ENCODE assay signal across 24 mouse cellular contexts in genomic region chr15:99872543-99872942, GRCm38 (mm10). TPM values are rescaled to one million over a fixed set of nuclear protein-coding genes. Genes with fewer than 3 reads are reported as not detected.
DNase-seq lines count a peak whose midpoint lies in the region; ATAC-seq and TF ChIP-seq lines count a peak whose summit lies in the region.
"Had no signal": no experiment of that assay in that cellular context is flagged by ENCODE, and none has a peak within 500 bp of the region (broad histone marks: within the 10 kb centered on the region; RNA-seq: fewer than 3 reads in every experiment).

No protein-coding gene starts in this region.

- peak overlapping the region; percentile 54 for H3K4me2 ChIP-seq in intestine, postnatal 0 days (replicated peaks; ENCODE audit: low read depth)
- H3K4me2 ChIP-seq: forebrain, embryonic 13.5 days; heart, embryonic 11.5 days; hindbrain, embryonic 14.5 days; midbrain, embryonic 13.5 days had no signal

- H3K9ac ChIP-seq in heart, adult 2 months (ENCODE audit: low read depth, low read length): no peak overlapping the region
- H3K9ac ChIP-seq in intestine, postnatal 0 days (ENCODE audit: low read depth, low read length): no peak overlapping the region
- H3K9ac ChIP-seq: forebrain, embryonic 13.5 days; hindbrain, embryonic 14.5 days; liver, embryonic 14.5 days; midbrain, embryonic 13.5 days had no signal

- H3K27me3 ChIP-seq in heart, adult 2 months (ENCODE audit: control insufficient read depth, insufficient read depth, low read length): no peaks in the 10 kb centered on the region
- H3K27me3 ChIP-seq in intestine, postnatal 0 days (replicated peaks; ENCODE audit: control insufficient read depth, insufficient read depth, low read length): no peaks in the 10 kb centered on the region
- H3K27me3 ChIP-seq: forebrain, embryonic 13.5 days; midbrain, embryonic 13.5 days had no signal

- no peaks in the 10 kb centered on the region for H3K9me3 ChIP-seq in intestine, postnatal 0 days (ENCODE audit: control insufficient read depth)
- H3K9me3 ChIP-seq: forebrain, embryonic 13.5 days; midbrain, embryonic 13.5 days had no signal

- no peak overlapping the region for H3K4me3 ChIP-seq in heart, adult 2 months
- peak overlapping the region; percentile 20 for H3K4me3 ChIP-seq in intestine, postnatal 0 days (ENCODE audit: low read depth, low read length)
- no peak overlapping the region for H3K4me3 ChIP-seq in layer of hippocampus, adult 2 months
- H3K4me3 ChIP-seq: forebrain, embryonic 13.5 days; midbrain, embryonic 13.5 days had no signal

- no peak for TF ChIP-seq POLR2A in heart, adult 2 months (IDR thresholded peaks at IDR 0.05; ENCODE audit: insufficient read depth, low read depth, low read length)

- ATAC-seq in intestine, postnatal 0 days: no peak
- ATAC-seq: forebrain, embryonic 13.5 days; midbrain, embryonic 13.5 days had no signal

- intact Hi-C loops in heart, adult 2 months (cut with DNase I): no loop called here
- intact Hi-C loops in heart, postnatal 36 days (cut with DNase I): no loop called here

- H3K36me3 ChIP-seq in heart, adult 2 months (ENCODE audit: control insufficient read depth, insufficient read depth, low read length): no peaks in the 10 kb centered on the region
- H3K36me3 ChIP-seq in intestine, postnatal 0 days (ENCODE audit: control insufficient read depth, insufficient read depth): no peaks in the 10 kb centered on the region
- H3K36me3 ChIP-seq: midbrain, embryonic 13.5 days had no signal

- no peaks in the 10 kb centered on the region; the same call in 1 of the 2 replicates for H3K79me2 ChIP-seq in heart, adult 2 months (replicated peaks; ENCODE audit: control insufficient read depth, insufficient read depth, low read length)

- TF ChIP-seq CTCF in heart, adult 2 months (IDR thresholded peaks at IDR 0.05): no peak
- TF ChIP-seq CTCF in intestine, postnatal 0 days (IDR thresholded peaks at IDR 0.05; ENCODE audit: low read depth): no peak
- TF ChIP-seq CTCF in layer of hippocampus, adult 2 months (conservative IDR thresholded peaks at IDR 0.05): no peak

- peaks cover 13% of the 10 kb centered on the region for H3K4me1 ChIP-seq in heart, adult 2 months (ENCODE audit: control insufficient read depth, insufficient read depth, low read length)
- 0 out of 2 replicates have a peak, but pooled peaks cover 3% of the 10 kb centered on the region for H3K4me1 ChIP-seq in intestine, postnatal 0 days (replicated peaks; ENCODE audit: control insufficient read depth, insufficient read depth, low read length)

- no peak for TF ChIP-seq EP300 in heart, adult 2 months (IDR thresholded peaks at IDR 0.05; ENCODE audit: insufficient read depth, low read depth, low read length)

- peak overlapping the region; percentile 64 for H3K27ac ChIP-seq in heart, adult 2 months
- H3K27ac ChIP-seq in intestine, postnatal 0 days (ENCODE audit: low read depth, low read length): no peak overlapping the region
- H3K27ac ChIP-seq in layer of hippocampus, adult 2 months: no peak overlapping the region; the same call in 1 of the 2 replicates
- H3K27ac ChIP-seq: forebrain, embryonic 13.5 days; hindbrain, embryonic 14.5 days; liver, embryonic 14.5 days; macrophage; midbrain, embryonic 13.5 days had no signal

- DNase-seq in heart, adult 2 months: no peak
- no peak for DNase-seq in heart, postnatal 36 days
- DNase-seq in ZHBTc4 (ENCODE audit: low read depth, low spot score): peak; percentile 91
- no peak for DNase-seq in layer of hippocampus, adult 2 months (ENCODE audit: low spot score in 2 of 2)
- no peak for DNase-seq in right cerebral cortex, postnatal 14 days
- DNase-seq in layer of hippocampus, adult 18-20 months (ENCODE audit: low spot score in 2 of 2): no peak
- DNase-seq: adrenal gland, postnatal 25 days; cerebellum, adult 8-10 months; cerebellum, postnatal 36 days; gastrocnemius, postnatal 14 days; heart, adult 11 months; heart, postnatal 4 days; kidney, postnatal 14 days; liver; lung, adult 2 months; lung, postnatal 10 days; thymus, postnatal 4 days had no signal

- 87% methylated on average over 3 of the region's 3 CpGs for WGBS in heart, adult 2 months
- 73% methylated on average over 3 of the region's 3 CpGs for WGBS in intestine, postnatal 0 days

RNA-seq across cellular contexts. Expression of gene Lima1, which starts 2.7 kb away (rescaled TPM):
- total RNA-seq in heart, adult 2 months (2021): 10 to 100 TPM; 15.7 to 16.7 TPM
- polyA plus RNA-seq in heart, adult 2 months (2012; rRNA removed): 8.8 and 13.4 TPM in 2 replicates
- 10 to 100 TPM; 19.9 to 21.0 TPM for total RNA-seq in heart, postnatal 36 days (2021)
- 64.3 and 78.9 TPM in 2 replicates for polyA plus RNA-seq in intestine, postnatal 0 days (2015; fragmentation: Nextera tagmentation; extraction: Ambion mirVana)
- 10 to 100 TPM; 11.0 to 12.1 TPM for total RNA-seq in layer of hippocampus, adult 2 months (2021)
- total RNA-seq in layer of hippocampus, adult 18-20 months (2021): 10 to 100 TPM in 1 of 2 experiments, 1 to 10 TPM in 1; 9.9 to 10.0 TPM
